Mouse (Mus musculus) urinary bladder, postnatal 36 days (tissue): ENCODE data around the gene Ube2l3.

Source experiments
- DNase-seq, 2 experiments: peaks; one replicate each; pipeline ENCODE4 v3.0.0; 2022; ENCODE audit warnings: low spot score in 2 of 2, mixed read lengths in 1 of 2

Ube2l3 gene

DNA sequence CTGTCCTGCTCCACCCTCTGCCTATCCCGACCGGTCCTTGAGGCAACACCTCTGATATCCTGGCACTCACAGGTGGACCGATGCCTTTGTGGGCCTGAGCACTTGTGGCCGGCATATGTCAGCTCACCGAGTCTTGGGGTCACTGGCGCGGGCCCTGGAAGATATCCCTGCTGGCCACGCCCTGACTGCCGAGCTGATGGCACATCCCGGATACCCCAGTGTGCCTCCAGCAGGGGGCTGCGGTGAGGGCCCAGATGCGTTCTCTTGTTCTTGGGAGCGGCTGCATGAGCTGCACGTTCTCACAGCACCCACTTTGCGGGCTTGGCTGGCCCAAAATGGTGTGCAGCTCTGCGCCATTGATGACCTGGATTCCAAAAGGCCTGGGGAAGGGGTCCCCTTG lies 54.4 kb downstream of the Ube2l3 start:
- DNase-seq: no peak

GRCm38 (mm10) chr16:17147391-17147929 lies 55.0 kb downstream of the Ube2l3 start:
- DNase-seq: peak; percentile 9 to 13

DNA sequence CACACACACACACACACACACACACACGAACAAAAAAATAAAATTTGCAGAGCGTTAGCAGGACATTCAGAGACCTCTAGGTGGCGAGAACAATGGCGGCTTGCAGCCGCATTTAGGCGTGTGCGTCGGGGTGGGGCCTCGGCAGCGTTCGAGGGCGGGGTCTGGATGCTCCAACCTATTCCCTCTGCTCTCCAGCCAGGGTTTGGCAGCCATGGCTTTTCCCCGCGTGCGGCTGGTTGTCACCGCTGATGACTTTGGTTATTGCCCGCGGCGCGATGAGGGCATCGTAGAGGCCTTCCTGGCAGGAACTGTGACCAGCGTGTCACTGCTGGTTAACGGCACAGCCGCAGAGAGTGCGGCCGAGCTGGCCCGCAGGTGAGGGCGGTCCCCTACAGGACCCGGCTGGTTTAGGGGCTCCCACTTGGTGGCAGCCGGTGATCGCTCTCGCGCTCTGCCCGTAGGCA lies 55.6 kb downstream of the Ube2l3 start, which contains the start of gene Ccdc116:
Ccdc116 (minus strand) TSS at position 458 of the 464 bp plus-strand sequence.
- peak; percentile 51 to 74 for DNase-seq

GRCm38 (mm10) chr16:17144339-17144738 lies 58.1 kb downstream of the Ube2l3 start, which contains the start of gene Ydjc:
Gene Ydjc, plus strand, starts transcription at chr16:17144621.
- no peak for DNase-seq

DNA sequence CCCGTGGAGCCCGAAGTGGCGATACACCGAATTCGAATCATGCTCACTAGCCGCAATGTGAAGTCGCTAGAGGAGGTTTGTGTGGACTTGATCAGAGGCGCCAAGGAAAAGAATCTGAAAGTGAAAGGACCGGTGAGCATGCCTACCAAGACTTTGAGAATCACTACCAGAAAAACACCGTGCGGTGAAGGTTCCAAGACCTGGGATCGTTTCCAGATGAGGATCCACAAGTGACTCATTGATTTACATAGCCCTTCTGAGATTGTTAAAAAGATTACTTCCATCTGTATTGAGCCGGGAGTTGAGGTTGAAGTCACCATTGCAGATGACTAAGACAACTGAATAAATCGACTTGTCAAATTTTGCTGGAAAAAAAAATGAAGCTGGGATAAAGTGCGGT lies 65.1 kb downstream of the Ube2l3 start:
- no peak for DNase-seq

- DNase-seq: no peak
Observed at GRCm38 (mm10) chr16:17132906-17133200, 69.6 kb downstream of the Ube2l3 start.

GRCm38 (mm10) chr16:17132089-17132905 lies 70.2 kb downstream of the Ube2l3 start, which contains the start of gene Sdf2l1:
Gene Sdf2l1, minus strand, starts transcription at chr16:17132383.
- DNase-seq: peak; percentile 93 to 97

DNA sequence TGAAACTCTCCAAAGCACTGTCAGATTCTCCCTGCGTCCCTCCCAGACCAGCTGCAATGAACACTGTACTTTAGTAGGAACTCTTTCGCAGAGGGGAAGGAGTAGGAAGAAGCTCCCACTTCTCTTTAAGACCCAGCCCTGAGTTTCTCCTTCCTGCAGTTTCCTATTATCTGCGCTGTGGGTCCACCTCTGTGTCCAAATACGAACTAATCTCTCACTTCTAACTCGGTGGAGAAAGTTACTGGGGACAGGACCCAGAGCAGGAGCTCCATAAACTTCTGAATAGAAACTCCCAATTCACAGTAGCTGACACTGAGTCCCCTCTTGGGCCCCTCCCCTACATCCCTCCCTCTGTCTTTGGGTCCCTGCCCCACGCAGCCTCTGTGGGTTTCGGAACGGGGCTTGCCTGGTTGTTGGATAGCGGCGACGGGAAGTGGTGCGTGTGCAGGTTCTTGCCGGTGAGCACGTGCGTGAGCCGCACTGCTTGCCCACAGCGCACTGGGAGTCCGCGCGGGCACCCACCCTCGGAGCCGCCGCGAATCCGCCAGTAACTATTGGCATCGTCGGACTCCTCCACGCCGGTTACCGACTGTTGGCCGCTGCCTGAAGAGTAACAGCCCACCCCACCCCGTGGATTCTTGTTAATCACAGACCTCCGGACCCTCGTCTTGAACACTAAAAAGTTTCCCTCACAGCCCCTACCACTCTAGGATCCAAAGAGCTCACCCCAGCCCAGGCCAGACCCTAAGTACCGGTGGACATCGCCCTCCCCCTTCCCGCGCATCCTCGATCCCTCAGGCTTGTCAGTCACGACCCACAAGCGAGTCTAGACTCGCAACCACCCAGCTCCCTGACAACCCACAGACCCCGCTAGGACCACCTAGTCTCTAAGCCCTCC lies 71.0 kb downstream of the Ube2l3 start:
- peak in 1 of 2 experiments; percentile 4 for DNase-seq

DNA sequence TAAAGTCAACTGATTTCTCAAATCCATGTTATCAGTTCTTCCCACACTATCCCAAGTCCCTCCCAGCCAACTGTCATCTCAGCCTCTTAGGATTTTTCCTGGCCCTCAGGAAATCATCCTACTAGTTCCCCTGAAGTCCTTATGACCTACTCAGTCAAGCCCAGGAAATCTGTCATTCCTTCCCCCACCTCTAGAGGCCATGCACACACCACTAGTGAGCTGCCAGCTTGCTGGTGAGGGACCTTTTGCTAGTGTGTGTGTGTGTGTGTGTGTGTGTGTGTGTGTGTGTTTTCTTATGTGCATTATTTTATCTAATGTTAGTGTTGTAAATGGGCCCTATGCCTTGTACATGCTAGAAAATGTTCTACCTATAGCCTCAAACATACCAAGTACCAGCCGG lies 75.2 kb downstream of the Ube2l3 start:
- DNase-seq: peak in 1 of 2 experiments; percentile 41

- DNase-seq: peak; percentile 28 to 76
Observed at GRCm38 (mm10) chr16:17124871-17125520, 77.5 kb downstream of the Ube2l3 start, which contains the start of gene 2610318N02Rik. Gene 2610318N02Rik, minus strand, starts transcription at chr16:17125167.

GRCm38 (mm10) chr16:17124119-17124870 lies 78.2 kb downstream of the Ube2l3 start:
- no peak for DNase-seq

DNA sequence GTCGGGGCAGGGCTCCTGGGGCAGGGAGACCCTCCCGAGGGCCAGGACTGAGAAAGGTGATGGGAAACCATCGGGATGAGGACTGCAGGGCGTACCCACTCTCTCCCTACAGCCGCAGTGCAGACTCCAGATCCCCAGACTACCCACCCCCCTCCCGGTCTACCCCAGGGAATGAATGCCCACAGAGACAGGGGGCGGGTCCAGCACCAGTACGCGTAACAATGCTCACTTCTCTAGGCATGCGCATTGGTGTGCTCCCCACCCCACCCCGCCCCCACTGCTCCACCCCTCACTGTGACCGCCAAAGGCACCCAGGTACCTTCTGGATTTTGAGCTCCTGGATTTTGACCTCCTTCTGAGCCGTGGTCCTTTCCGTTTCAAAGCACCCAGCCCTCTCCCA lies 80.9 kb downstream of the Ube2l3 start:
- no peak for DNase-seq

DNA sequence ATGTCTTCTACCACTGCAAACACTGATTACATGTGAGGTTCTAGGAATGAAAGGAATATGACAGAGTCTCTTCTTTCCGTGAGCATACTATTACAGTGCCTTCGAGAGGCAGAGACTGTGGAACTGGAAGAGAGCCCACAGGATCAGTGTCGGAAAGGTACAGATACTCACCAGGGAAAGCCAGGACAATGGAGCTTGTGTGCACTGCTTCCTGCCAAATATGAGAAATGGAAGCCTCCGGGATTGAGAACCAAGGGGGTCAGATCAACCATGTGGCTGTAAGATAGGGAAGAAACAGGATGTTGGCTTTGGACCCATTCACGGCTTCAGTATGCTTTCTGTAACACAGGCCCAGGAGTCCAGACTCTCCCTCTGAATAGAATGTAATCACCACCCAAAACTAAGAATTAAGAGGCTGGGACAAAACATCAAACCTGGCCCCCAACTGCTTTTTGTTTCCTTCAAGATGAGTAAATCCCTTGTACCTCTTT lies 85.1 kb downstream of the Ube2l3 start:
- DNase-seq: no peak

GRCm38 (mm10) chr16:17110771-17111743 lies 91.4 kb downstream of the Ube2l3 start, which contains the start of gene Ppil2:
Gene Ppil2, minus strand, starts transcription at chr16:17111257.
- DNase-seq: peak; percentile 56 to 64

GRCm38 (mm10) chr16:17104600-17104999 lies 97.8 kb downstream of the Ube2l3 start:
- no peak for DNase-seq

- DNase-seq: no peak
Observed at GRCm38 (mm10) chr16:17102630-17103220, 99.7 kb downstream of the Ube2l3 start.
